In the genomic region with DNA sequence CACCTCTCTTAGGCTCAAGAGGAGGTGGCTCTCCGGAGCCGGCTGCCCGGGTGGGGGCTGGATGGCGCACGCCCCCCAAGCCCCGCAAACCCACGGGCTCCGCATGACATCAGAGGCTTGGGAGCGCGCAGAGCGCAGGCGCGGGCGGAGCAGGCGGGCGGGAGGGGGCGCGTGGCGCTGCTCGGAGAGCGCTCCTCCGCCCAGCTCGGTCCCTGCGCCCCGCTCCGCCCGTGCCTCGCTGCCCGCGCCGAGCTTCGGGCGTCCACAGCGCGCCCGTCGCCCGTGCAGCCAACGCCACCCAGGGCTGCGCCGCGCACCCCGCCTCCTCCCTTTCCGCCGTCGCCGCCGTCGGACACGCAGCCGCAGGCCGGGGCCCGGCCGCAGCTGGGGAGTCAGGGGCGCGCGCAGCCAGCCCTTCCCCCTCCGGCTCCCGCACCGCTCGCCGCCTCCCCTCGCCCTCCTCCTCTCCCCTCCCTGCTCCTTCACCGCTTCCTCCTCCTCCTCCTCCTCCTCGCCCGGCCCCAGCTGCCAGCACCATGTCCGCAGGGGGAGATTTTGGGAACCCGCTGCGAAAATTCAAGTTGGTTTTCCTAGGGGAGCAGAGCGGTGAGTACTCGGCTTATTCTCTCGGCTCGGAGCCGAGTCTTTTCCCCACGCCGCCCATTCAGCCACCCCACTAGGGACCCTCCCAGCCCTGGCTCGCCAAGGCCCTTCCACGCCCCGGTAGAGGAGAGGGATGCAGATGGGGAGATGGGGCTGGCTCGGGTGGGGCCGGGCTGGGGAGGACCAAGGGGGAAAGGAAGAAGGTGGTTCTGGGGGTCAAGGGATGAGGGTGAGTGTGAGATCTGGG, we compare ENCODE assay signal across 8 mouse cellular contexts. TPM values are rescaled to one million over a fixed set of nuclear protein-coding genes. Genes with fewer than 3 reads are reported as not detected.
A peak's percentile ranks its signal among the peaks of the same experiment; 100 is the strongest.
DNase-seq lines count a peak whose midpoint lies in the region; ATAC-seq and TF ChIP-seq lines count a peak whose summit lies in the region.

A gene (plus strand): TSS at position 167 of the 850 bp plus-strand sequence.

- no peak for TF ChIP-seq POLR2A in spleen, adult 2 months (IDR thresholded peaks at IDR 0.05; ENCODE audit: low read depth, low read length)

- H3K4me3 ChIP-seq in spleen, adult 2 months (ENCODE audit: extremely low read depth, insufficient read depth, insufficient read length) = peak within 1 kb of the TSS; percentile 76
- peak within 1 kb of the TSS; percentile 55 for H3K4me3 ChIP-seq in liver, embryonic 13.5 days (replicated peaks)
- H3K4me3 ChIP-seq in neural tube, embryonic 12.5 days = peak within 1 kb of the TSS; percentile 64

- TF ChIP-seq CTCF in spleen, adult 2 months (IDR thresholded peaks at IDR 0.05; ENCODE audit: extremely low read depth, insufficient read depth, insufficient read length, insufficient replicate concordance) = no peak

- no peaks in the 10 kb centered on the region for H3K36me3 ChIP-seq in spleen, adult 2 months (ENCODE audit: control insufficient read depth, insufficient read depth, low read length)
- H3K36me3 ChIP-seq in liver, embryonic 13.5 days = no peaks in the 10 kb centered on the region
- H3K36me3 ChIP-seq in neural tube, embryonic 12.5 days = no peaks in the 10 kb centered on the region

- peak within 1 kb of the TSS; percentile 71 for H3K4me2 ChIP-seq in liver, embryonic 13.5 days
- peak within 1 kb of the TSS; percentile 86 for H3K4me2 ChIP-seq in neural tube, embryonic 12.5 days (replicated peaks)

- H3K9ac ChIP-seq in liver, embryonic 13.5 days = peak within 1 kb of the TSS; percentile 13; the same call in 1 of the 2 replicates
- H3K9ac ChIP-seq in neural tube, embryonic 12.5 days = peak within 1 kb of the TSS; percentile 89

- peak; percentile 19; the same call in 1 of the 2 replicates for ATAC-seq in common myeloid progenitor, adult 5-6 weeks (replicated peaks; ENCODE audit: low read depth, poor library complexity, severe bottlenecking)
- peak; percentile 54 for ATAC-seq in granulocyte monocyte progenitor cell, adult 5-6 weeks (replicated peaks; ENCODE audit: poor library complexity, severe bottlenecking)
- peak; percentile 49; the same call in 1 of the 2 replicates for ATAC-seq in liver, embryonic 13.5 days (ENCODE audit: low read depth)
- ATAC-seq in neural tube, embryonic 12.5 days (ENCODE audit: low FRiP score, low read depth) = peak; percentile 67

- H3K27ac ChIP-seq in spleen, adult 2 months (ENCODE audit: insufficient read depth, low read length) = peak within 1 kb of the TSS; percentile 55
- H3K27ac ChIP-seq in liver, embryonic 13.5 days = no peak within 1 kb of the TSS
- H3K27ac ChIP-seq in neural tube, embryonic 12.5 days = peak within 1 kb of the TSS; percentile 90

- peaks cover 10% of the 10 kb centered on the region; the same call in 1 of the 2 replicates for H3K4me1 ChIP-seq in spleen, adult 2 months (ENCODE audit: control insufficient read depth, insufficient read depth, insufficient read length)
- H3K4me1 ChIP-seq in liver, embryonic 13.5 days (replicated peaks) = peaks cover 12% of the 10 kb centered on the region
- peaks cover 47% of the 10 kb centered on the region for H3K4me1 ChIP-seq in neural tube, embryonic 12.5 days

- DNase-seq in spleen, adult 2 months (ENCODE audit: low read depth in 1 of 2, low spot score in 2 of 2) = no peak
- DNase-seq in spleen, postnatal 4 days (ENCODE audit: low spot score in 2 of 2) = no peak
- DNase-seq in kidney, postnatal 10 days = peak; percentile 68
- no peak for DNase-seq in liver, embryonic 13.5 days
- DNase-seq in thymus, postnatal 36 days = peak; percentile 12 to 23

- peaks cover 8% of the 10 kb centered on the region; the same call in 1 of the 2 replicates for H3K27me3 ChIP-seq in spleen, adult 2 months (ENCODE audit: control insufficient read depth, insufficient read depth, low read length)
- H3K27me3 ChIP-seq in liver, embryonic 13.5 days = peaks cover 62% of the 10 kb centered on the region
- H3K27me3 ChIP-seq in neural tube, embryonic 12.5 days (replicated peaks) = peaks cover 14% of the 10 kb centered on the region; the same call in 1 of the 2 replicates

- H3K9me3 ChIP-seq in liver, embryonic 13.5 days (replicated peaks) = no peaks in the 10 kb centered on the region
- no peaks in the 10 kb centered on the region for H3K9me3 ChIP-seq in neural tube, embryonic 12.5 days

- under 1% methylated on average over 74 of the region's 81 CpGs for WGBS in spleen, adult 2 months
- under 1% methylated on average over 60 of the region's 81 CpGs for WGBS in liver, embryonic 13.5 days (ENCODE audit: insufficient replicate concordance)
- WGBS in neural tube, embryonic 12.5 days = under 1% methylated on average over 79 of the region's 81 CpGs

RNA-seq across cellular contexts. Expression of the gene that starts here (rescaled TPM):
- 1.4 and 8.3 TPM in 2 replicates for polyA plus RNA-seq in spleen, adult 2 months (2012; rRNA removed)
- 0.82 and 2.1 TPM in 2 replicates for total RNA-seq in common myeloid progenitor, adult 5-6 weeks (2017)
- 0.11 and 0.23 TPM in 2 replicates for total RNA-seq in granulocyte monocyte progenitor cell, adult 5-6 weeks (2014; fragmentation: Nextera tagmentation)
- 0.15 and 0.17 TPM in 2 replicates for total RNA-seq in granulocyte monocyte progenitor cell, adult 5-6 weeks (2017)
- polyA plus RNA-seq in liver, embryonic 13.5 days (2015; fragmentation: Nextera tagmentation; extraction: Ambion mirVana) = 0.12 and 0.18 TPM in 2 replicates
- 55.5 and 61.1 TPM in 2 replicates for polyA plus RNA-seq in neural tube, embryonic 12.5 days (2016; fragmentation: Nextera tagmentation; extraction: Ambion mirVana)

Comparison
In these comparisons a context has a peak if more than half of its experiments do, and no peak if none do; other contexts are left out.
1. Peak in ATAC-seq in granulocyte monocyte progenitor cell, adult 5-6 weeks; RNA of the gene not detected or under 1 TPM.
2. Peak in ATAC-seq, H3K4me3 ChIP-seq, H3K9ac ChIP-seq and H3K4me2 ChIP-seq in liver, embryonic 13.5 days; RNA of the gene not detected or under 1 TPM.
3. DNase-seq: peak in kidney, postnatal 10 days (single experiment) and thymus, postnatal 36 days (2 of 2); none in spleen, adult 2 months (0 of 2), spleen, postnatal 4 days (0 of 2) and liver, embryonic 13.5 days (single experiment).
4. Peak in every context shown above with its lines, with median percentiles within 50 percentile points of each other: H3K4me3 ChIP-seq and ATAC-seq.